Mouse (Mus musculus): Measurements from ENCODE around the gene Maip1. TPM values are rescaled to one million over a fixed set of nuclear protein-coding genes. Genes with fewer than 3 reads are reported as not detected.

Maip1 gene
- total RNA-seq, 1 experiment from 2014 or later = 18.5 TPM

- no peak for ATAC-seq (replicated peaks; ENCODE audit: insufficient number of reproducible peaks, low FRiP score, low TSS enrichment, poor library complexity, severe bottlenecking)
Measured at GRCm38 (mm10) chr1:57413397-57413796, 7.3 kb downstream of the Maip1 start.

GRCm38 (mm10) chr1:57423696-57424095, 17.6 kb downstream of the Maip1 start:
- ATAC-seq (replicated peaks; ENCODE audit: insufficient number of reproducible peaks, low FRiP score, low TSS enrichment, poor library complexity, severe bottlenecking) = no peak

GRCm38 (mm10) chr1:57428368-57429308, 22.5 kb downstream of the Maip1 start:
- 0 out of 2 replicates have a peak, but pooled peaks have one; percentile 20 for ATAC-seq (replicated peaks; ENCODE audit: insufficient number of reproducible peaks, low FRiP score, low TSS enrichment, poor library complexity, severe bottlenecking)

DNA sequence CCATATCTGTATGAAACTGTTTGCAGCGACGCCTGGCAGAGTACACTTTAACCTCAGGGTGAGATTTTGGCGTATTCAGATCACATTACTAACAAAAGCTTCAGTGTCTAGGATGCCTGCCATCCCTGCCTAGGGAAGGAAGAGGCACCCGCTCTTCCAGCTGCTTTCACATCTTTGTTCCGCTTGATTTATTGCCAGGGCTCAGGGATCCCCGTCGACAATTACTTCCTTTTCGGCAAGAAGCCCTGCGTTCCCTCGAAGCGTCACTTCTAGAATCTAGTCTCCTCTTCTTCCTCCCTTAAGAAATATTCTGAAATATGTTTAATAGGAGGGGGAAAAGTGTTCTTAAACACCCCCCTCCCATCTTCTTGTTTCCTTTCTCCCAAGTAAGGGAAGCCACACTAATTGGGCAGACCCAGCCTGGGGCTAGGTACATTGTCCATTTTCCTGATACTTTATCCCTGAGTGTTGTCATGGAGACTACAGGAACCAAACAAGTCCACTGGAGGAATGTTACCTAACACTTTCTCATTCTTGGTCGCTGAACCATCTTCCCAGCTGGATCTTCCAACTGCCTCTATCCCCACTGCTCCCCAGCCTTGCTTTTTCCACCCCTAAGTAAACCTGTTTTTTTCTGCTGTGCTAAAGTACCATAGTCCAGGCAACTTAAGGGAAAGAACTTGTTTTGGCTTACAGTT, 23.8 kb downstream of the Maip1 start:
- ATAC-seq (replicated peaks; ENCODE audit: insufficient number of reproducible peaks, low FRiP score, low TSS enrichment, poor library complexity, severe bottlenecking) = no peak

DNA sequence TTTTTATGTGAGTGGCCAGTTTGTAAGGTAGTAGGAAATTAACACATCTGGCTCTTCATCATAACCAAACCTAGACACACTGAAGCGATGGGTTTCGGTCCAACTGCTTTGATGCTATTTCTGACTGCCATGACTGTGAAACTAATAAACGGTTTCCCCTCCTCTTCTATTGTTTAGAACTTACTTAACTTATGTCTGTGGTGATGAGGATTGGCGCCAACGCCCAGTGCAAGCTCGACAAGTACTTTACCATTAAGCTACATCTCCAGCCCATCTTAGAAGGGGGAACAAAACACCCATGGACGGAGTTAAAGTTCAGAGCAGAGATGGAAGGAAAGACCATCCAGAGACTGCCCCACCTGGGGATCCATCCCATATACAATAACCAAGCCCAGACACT, 27.0 kb downstream of the Maip1 start:
- ATAC-seq (replicated peaks; ENCODE audit: insufficient number of reproducible peaks, low FRiP score, low TSS enrichment, poor library complexity, severe bottlenecking) = no peak

DNA sequence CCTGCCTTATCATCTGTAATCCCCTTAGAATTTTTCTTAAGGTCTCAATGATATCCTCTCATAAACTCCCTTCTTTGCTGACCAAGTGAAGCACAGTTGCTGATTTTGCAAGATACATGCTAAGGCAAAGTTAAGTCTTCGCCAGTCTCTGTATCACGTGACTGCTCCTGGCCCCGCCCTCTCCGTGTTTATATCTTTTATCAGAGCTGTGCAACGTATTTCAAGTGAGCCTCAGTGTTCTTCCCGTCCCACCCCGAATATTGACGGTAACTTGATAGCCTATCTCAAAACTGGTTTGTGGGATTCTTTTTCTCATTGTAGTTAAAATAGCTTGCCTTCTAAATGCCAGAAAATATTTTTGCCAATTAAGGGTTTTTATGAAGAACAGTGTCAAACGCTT, 30.3 kb downstream of the Maip1 start:
- no peak for ATAC-seq (replicated peaks; ENCODE audit: insufficient number of reproducible peaks, low FRiP score, low TSS enrichment, poor library complexity, severe bottlenecking)

DNA sequence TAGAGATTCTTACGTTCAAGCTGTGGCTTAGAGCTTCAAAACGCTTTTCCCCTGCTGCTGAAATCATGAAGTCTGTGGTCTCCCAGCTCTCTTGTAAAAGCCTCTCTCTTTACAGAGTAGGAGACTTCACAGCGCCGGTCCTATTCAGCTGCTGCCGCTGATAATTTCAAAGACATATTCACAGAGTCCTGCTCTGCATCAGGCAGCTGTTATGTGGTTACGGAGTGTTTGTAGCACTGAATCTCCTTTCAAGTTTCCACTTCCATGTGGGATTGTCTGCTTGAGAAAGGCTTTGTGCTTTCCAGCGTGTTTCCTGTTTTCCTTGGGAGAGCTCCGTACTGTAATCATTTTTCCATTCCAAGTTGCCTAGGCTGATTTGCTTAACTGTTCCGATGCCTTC, 30.8 kb downstream of the Maip1 start:
- ATAC-seq (replicated peaks; ENCODE audit: insufficient number of reproducible peaks, low FRiP score, low TSS enrichment, poor library complexity, severe bottlenecking) = no peak

- ATAC-seq (replicated peaks; ENCODE audit: insufficient number of reproducible peaks, low FRiP score, low TSS enrichment, poor library complexity, severe bottlenecking) = no peak
Measured at GRCm38 (mm10) chr1:57439026-57439425, 32.9 kb downstream of the Maip1 start.

GRCm38 (mm10) chr1:57440771-57441170, 34.6 kb downstream of the Maip1 start:
- no peak for ATAC-seq (replicated peaks; ENCODE audit: insufficient number of reproducible peaks, low FRiP score, low TSS enrichment, poor library complexity, severe bottlenecking)

- ATAC-seq (replicated peaks; ENCODE audit: insufficient number of reproducible peaks, low FRiP score, low TSS enrichment, poor library complexity, severe bottlenecking) = no peak
Measured at GRCm38 (mm10) chr1:57445679-57446078, 39.6 kb downstream of the Maip1 start.

DNA sequence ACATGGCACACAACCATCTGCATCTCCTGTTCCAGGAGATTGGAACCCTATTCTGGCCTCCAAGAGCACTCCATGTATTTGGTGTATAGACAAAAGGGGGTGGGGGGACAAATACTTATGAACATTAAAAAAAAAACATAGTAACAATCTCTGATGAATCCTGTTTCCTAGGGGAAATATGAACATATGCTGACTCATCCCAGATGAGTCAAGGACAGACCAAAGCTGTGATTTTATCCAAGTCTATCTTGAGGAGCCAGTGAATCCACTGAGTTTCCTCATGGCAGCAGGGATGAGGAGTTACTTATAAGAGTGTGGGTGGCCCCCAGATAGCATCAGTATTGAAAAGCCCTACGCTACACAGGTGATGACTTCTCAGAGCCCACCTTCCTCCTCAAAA, 44.1 kb downstream of the Maip1 start:
- no peak for ATAC-seq (replicated peaks; ENCODE audit: insufficient number of reproducible peaks, low FRiP score, low TSS enrichment, poor library complexity, severe bottlenecking)

DNA sequence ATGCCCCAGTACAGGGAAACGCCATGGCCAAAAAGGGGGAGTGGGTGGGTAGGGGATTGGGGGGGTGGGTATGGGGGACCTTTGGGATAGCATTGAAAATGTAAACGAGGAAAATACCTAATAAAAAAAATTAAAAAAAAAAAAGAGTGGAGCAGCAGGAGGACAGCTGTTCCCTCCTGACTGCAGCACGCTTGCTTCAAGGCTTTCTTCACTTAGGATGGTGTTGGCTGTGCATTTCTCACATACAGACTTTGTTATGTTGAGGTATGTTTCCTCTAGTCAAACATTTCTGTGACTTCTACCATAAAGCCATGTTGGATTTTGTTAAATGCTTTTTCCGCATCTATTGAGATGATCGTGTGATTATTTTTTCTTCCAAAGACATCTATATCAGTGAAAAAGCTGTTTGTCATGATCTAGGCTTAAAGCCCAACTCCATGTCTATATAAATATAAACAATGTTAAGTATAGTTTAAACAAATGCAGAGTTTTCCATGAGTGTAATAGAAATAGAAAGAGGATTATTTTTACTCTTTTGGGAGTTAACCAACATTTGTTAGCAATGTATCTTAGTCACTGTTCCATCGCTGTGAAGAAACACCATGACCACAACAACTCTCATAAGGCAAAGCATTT, 54.3 kb downstream of the Maip1 start:
- ATAC-seq (replicated peaks; ENCODE audit: insufficient number of reproducible peaks, low FRiP score, low TSS enrichment, poor library complexity, severe bottlenecking) = no peak

Other genes starting within 250 kb of the Maip1 start
- 14.6 to 27.8 TPM (median 20.0 TPM) in 3 replicates for gene 1700066M21Rik, start 28.7 kb upstream of the Maip1 start, total RNA-seq (2017)
- gene Tyw5, start 773 bp downstream of the Maip1 start, total RNA-seq (2017) = 47.4 to 82.2 TPM (median 64.4 TPM) in 3 replicates

Measured in monocyte, adult 5-6 weeks (primary cell).